ENCODE assay signal across 8 mouse cellular contexts in genomic region chr6:85586805-85587367, GRCm38 (mm10). TPM values are rescaled to one million over a fixed set of nuclear protein-coding genes. Genes with fewer than 3 reads are reported as not detected.
DNase-seq lines count a peak whose midpoint lies in the region; ATAC-seq and TF ChIP-seq lines count a peak whose summit lies in the region.

No protein-coding gene starts in this region.

- no peak overlapping the region for H3K27ac ChIP-seq in embryonic facial prominence, embryonic 14.5 days (replicated peaks; ENCODE audit: low read depth, low read length)
- H3K27ac ChIP-seq in intestine, embryonic 16.5 days (ENCODE audit: low read length) = no peak overlapping the region
- no peak overlapping the region for H3K27ac ChIP-seq in lung, embryonic 15.5 days
- H3K27ac ChIP-seq in stomach, postnatal 0 days (replicated peaks) = no peak overlapping the region

- H3K4me1 ChIP-seq in embryonic facial prominence, embryonic 14.5 days (ENCODE audit: control insufficient read depth, insufficient read depth, low read length) = peaks cover 17% of the 10 kb centered on the region
- H3K4me1 ChIP-seq in intestine, embryonic 16.5 days (ENCODE audit: control insufficient read depth, insufficient read depth, low read length) = peaks cover 15% of the 10 kb centered on the region
- H3K4me1 ChIP-seq in lung, embryonic 15.5 days = peaks cover 18% of the 10 kb centered on the region
- H3K4me1 ChIP-seq in stomach, postnatal 0 days (replicated peaks; ENCODE audit: control insufficient read depth, insufficient read depth) = no peaks in the 10 kb centered on the region

- H3K36me3 ChIP-seq in embryonic facial prominence, embryonic 14.5 days (ENCODE audit: control insufficient read depth, insufficient read depth, low read length) = no peaks in the 10 kb centered on the region
- no peaks in the 10 kb centered on the region for H3K36me3 ChIP-seq in intestine, embryonic 16.5 days (ENCODE audit: control insufficient read depth, insufficient read depth, low read length)
- H3K36me3 ChIP-seq in lung, embryonic 15.5 days = no peaks in the 10 kb centered on the region
- no peaks in the 10 kb centered on the region for H3K36me3 ChIP-seq in stomach, postnatal 0 days (ENCODE audit: control insufficient read depth, insufficient read depth, low read length)

- 0 out of 2 replicates have a peak overlapping the region, but pooled peaks have one; percentile 10 for H3K9ac ChIP-seq in embryonic facial prominence, embryonic 14.5 days (ENCODE audit: low read depth, low read length)
- no peak overlapping the region for H3K9ac ChIP-seq in intestine, embryonic 16.5 days (ENCODE audit: low read depth, low read length)
- no peak overlapping the region for H3K9ac ChIP-seq in lung, embryonic 15.5 days
- H3K9ac ChIP-seq in stomach, postnatal 0 days (ENCODE audit: low read length) = no peak overlapping the region

- TF ChIP-seq EP300 in stomach, postnatal 0 days (optimal IDR thresholded peaks at IDR 0.05) = no peak

- no peaks in the 10 kb centered on the region for H3K27me3 ChIP-seq in embryonic facial prominence, embryonic 14.5 days (replicated peaks; ENCODE audit: control insufficient read depth, insufficient read depth, low read length)
- no peaks in the 10 kb centered on the region for H3K27me3 ChIP-seq in intestine, embryonic 16.5 days (replicated peaks; ENCODE audit: control insufficient read depth, insufficient read depth, low read length)
- H3K27me3 ChIP-seq in lung, embryonic 15.5 days = no peaks in the 10 kb centered on the region
- H3K27me3 ChIP-seq in stomach, postnatal 0 days (ENCODE audit: control insufficient read depth, insufficient read depth, low read length) = no peaks in the 10 kb centered on the region

- H3K4me3 ChIP-seq in embryonic facial prominence, embryonic 14.5 days (ENCODE audit: low read depth, low read length) = peak overlapping the region; percentile 68
- H3K4me3 ChIP-seq in intestine, embryonic 16.5 days (ENCODE audit: low read length) = peak overlapping the region; percentile 93
- H3K4me3 ChIP-seq in lung, embryonic 15.5 days = peak overlapping the region; percentile 93
- peak overlapping the region; percentile 73 for H3K4me3 ChIP-seq in stomach, postnatal 0 days (ENCODE audit: low read depth, low read length)

- DNase-seq in gastrocnemius, adult 18-20 months (ENCODE audit: low spot score) = peak; percentile 4
- DNase-seq in gastrocnemius, postnatal 10 days = no peak
- DNase-seq in MN1 (ENCODE audit: low spot score) = peak; percentile 22
- no peak for DNase-seq in embryonic facial prominence, embryonic 14.5 days (ENCODE audit: low spot score)
- no peak for DNase-seq in stomach, postnatal 0 days (ENCODE audit: low spot score)
- no peak for DNase-seq in gastrocnemius, postnatal 36 days

- 32% methylated on average over 9 of the region's 9 CpGs for WGBS in embryonic facial prominence, embryonic 14.5 days
- 34% methylated on average over 9 of the region's 9 CpGs for WGBS in intestine, embryonic 16.5 days
- 34% methylated on average over 9 of the region's 9 CpGs for WGBS in lung, embryonic 15.5 days
- WGBS in stomach, postnatal 0 days = 42% methylated on average over 9 of the region's 9 CpGs

- ATAC-seq in embryonic facial prominence, embryonic 14.5 days (ENCODE audit: low read depth) = no peak
- no peak for ATAC-seq in intestine, embryonic 16.5 days
- ATAC-seq in lung, embryonic 15.5 days (ENCODE audit: borderline replicate concordance, extremely low read depth, low FRiP score, low TSS enrichment) = no peak
- ATAC-seq in stomach, postnatal 0 days (ENCODE audit: low FRiP score, low TSS enrichment) = no peak

- intact Hi-C loops in gastrocnemius, postnatal 36 days (cut with DNase I) = loop anchor here (10.0 kb wide), 1 partner anchor 308 kb away; no protein-coding TSS in a partner anchor

- H3K4me2 ChIP-seq in embryonic facial prominence, embryonic 14.5 days (ENCODE audit: low read depth, low read length) = peak overlapping the region; percentile 87
- peak overlapping the region; percentile 75 for H3K4me2 ChIP-seq in intestine, embryonic 16.5 days (ENCODE audit: low read depth, low read length)
- H3K4me2 ChIP-seq in lung, embryonic 15.5 days = peak overlapping the region; percentile 73
- H3K4me2 ChIP-seq in stomach, postnatal 0 days (replicated peaks; ENCODE audit: low read depth) = peak overlapping the region; percentile 94

- peak; percentile 54 for TF ChIP-seq CTCF in stomach, postnatal 0 days (IDR thresholded peaks at IDR 0.05; ENCODE audit: low read depth)

- H3K9me3 ChIP-seq in embryonic facial prominence, embryonic 14.5 days (ENCODE audit: control insufficient read depth, low read length) = no peaks in the 10 kb centered on the region
- H3K9me3 ChIP-seq in intestine, embryonic 16.5 days (ENCODE audit: control insufficient read depth, low read length) = no peaks in the 10 kb centered on the region
- H3K9me3 ChIP-seq in lung, embryonic 15.5 days = no peaks in the 10 kb centered on the region
- H3K9me3 ChIP-seq in stomach, postnatal 0 days (ENCODE audit: control insufficient read depth, low read length) = no peaks in the 10 kb centered on the region

RNA-seq across cellular contexts. Expression of gene Alms1, which starts 0.4 kb away (rescaled TPM):
- total RNA-seq in gastrocnemius, adult 18-20 months (2021) = under 1 TPM; 0.48 to 0.50 TPM
- 1 to 10 TPM; 2.1 to 3.3 TPM for total RNA-seq in gastrocnemius, postnatal 10 days (2021)
- 5.1 and 5.3 TPM in 2 replicates for polyA plus RNA-seq in embryonic facial prominence, embryonic 14.5 days (2014; fragmentation: Nextera tagmentation; extraction: Ambion mirVana)
- 2.1 and 2.2 TPM in 2 replicates for polyA plus RNA-seq in intestine, embryonic 16.5 days (2015; fragmentation: Nextera tagmentation; extraction: Ambion mirVana)
- 5.0 and 5.4 TPM in 2 replicates for polyA plus RNA-seq in lung, embryonic 15.5 days (2015; fragmentation: Nextera tagmentation; extraction: Ambion mirVana)
- 0.98 and 1.2 TPM in 2 replicates for polyA plus RNA-seq in stomach, postnatal 0 days (2015; fragmentation: Nextera tagmentation; extraction: Ambion mirVana)
- under 1 TPM; 0.69 to 0.82 TPM for total RNA-seq in gastrocnemius, postnatal 36 days (2021)

Comparison
In these comparisons a context has a peak if more than half of its experiments do, and no peak if none do; other contexts are left out.
1. DNase-seq: peak in gastrocnemius, adult 18-20 months (single experiment) and MN1 (single experiment); none in gastrocnemius, postnatal 10 days (single experiment), embryonic facial prominence, embryonic 14.5 days (single experiment), stomach, postnatal 0 days (single experiment) and gastrocnemius, postnatal 36 days (0 of 2).
2. Peak in every context shown above with its lines, with median percentiles within 50 percentile points of each other: H3K4me2 ChIP-seq and H3K4me3 ChIP-seq.